Mouse (Mus musculus): ENCODE data around the gene S1pr1. TPM values are rescaled to one million over a fixed set of nuclear protein-coding genes. Genes with fewer than 3 reads are reported as not detected.
A peak's percentile ranks its signal among the peaks of the same experiment; 100 is the strongest.

The S1pr1 gene
- polyA plus RNA-seq, 2 experiments: 18.5 to 20.5 TPM

- Histone ChIP-seq H3K4me2 (replicated peaks; ENCODE audit: low read depth, low read length, severe bottlenecking) (no peak overlapping the region), H3K27me3 (ENCODE audit: control insufficient read depth, insufficient read depth, low read length) (no peaks in the 10 kb centered on the region), H3K4me3 (replicated peaks; ENCODE audit: low read length) (no peak overlapping the region), H3K4me1 (ENCODE audit: control insufficient read depth, insufficient read depth, low read length) (no peaks in the 10 kb centered on the region), H3K9ac (ENCODE audit: low read depth, low read length, severe bottlenecking) (no peak overlapping the region), H3K9me3 (ENCODE audit: control insufficient read depth, low read length) (no peaks in the 10 kb centered on the region), H3K36me3 (ENCODE audit: control insufficient read depth, insufficient read depth, low read length) (no peaks in the 10 kb centered on the region), H3K27ac (replicated peaks; ENCODE audit: low read depth, low read length) (no peak overlapping the region)
- ATAC-seq (ENCODE audit: low FRiP score, low read depth) (no peak), DNase-seq (ENCODE audit: low spot score) (no peak)
- 80% methylated on average over 7 of the region's 7 CpGs for WGBS
- no peak for TF ChIP-seq POLR2A (IDR thresholded peaks at IDR 0.05; ENCODE audit: borderline replicate concordance, extremely low read depth, insufficient read depth, insufficient read length)
Measured at GRCm38 (mm10) chr3:115679022-115679421, 35.9 kb downstream of the S1pr1 start.

GRCm38 (mm10) chr3:115675546-115676535, 39.0 kb downstream of the S1pr1 start:
- 88% methylated on average over 6 of the region's 6 CpGs for WGBS
- no peak for DNase-seq (ENCODE audit: low spot score)
- Histone ChIP-seq H3K9me3 (ENCODE audit: control insufficient read depth, low read length) (no peaks in the 10 kb centered on the region), H3K4me2 (replicated peaks; ENCODE audit: low read depth, low read length, severe bottlenecking) (no peak overlapping the region), H3K27me3 (ENCODE audit: control insufficient read depth, insufficient read depth, low read length) (no peaks in the 10 kb centered on the region), H3K27ac (replicated peaks; ENCODE audit: low read depth, low read length) (no peak overlapping the region), H3K36me3 (ENCODE audit: control insufficient read depth, insufficient read depth, low read length) (no peaks in the 10 kb centered on the region), H3K9ac (ENCODE audit: low read depth, low read length, severe bottlenecking) (no peak overlapping the region), H3K4me3 (replicated peaks; ENCODE audit: low read length) (no peak overlapping the region), H3K4me1 (ENCODE audit: control insufficient read depth, insufficient read depth, low read length) (no peaks in the 10 kb centered on the region)
- no peak for ATAC-seq (ENCODE audit: low FRiP score, low read depth)
- TF ChIP-seq POLR2A (IDR thresholded peaks at IDR 0.05; ENCODE audit: borderline replicate concordance, extremely low read depth, insufficient read depth, insufficient read length): no peak

GRCm38 (mm10) chr3:115674665-115675064, 40.2 kb downstream of the S1pr1 start:
- Histone ChIP-seq H3K27ac (replicated peaks; ENCODE audit: low read depth, low read length) (no peak overlapping the region), H3K4me1 (ENCODE audit: control insufficient read depth, insufficient read depth, low read length) (no peaks in the 10 kb centered on the region), H3K27me3 (ENCODE audit: control insufficient read depth, insufficient read depth, low read length) (no peaks in the 10 kb centered on the region), H3K9me3 (ENCODE audit: control insufficient read depth, low read length) (no peaks in the 10 kb centered on the region), H3K4me3 (replicated peaks; ENCODE audit: low read length) (no peak overlapping the region), H3K36me3 (ENCODE audit: control insufficient read depth, insufficient read depth, low read length) (no peaks in the 10 kb centered on the region), H3K4me2 (replicated peaks; ENCODE audit: low read depth, low read length, severe bottlenecking) (no peak overlapping the region), H3K9ac (ENCODE audit: low read depth, low read length, severe bottlenecking) (no peak overlapping the region)
- TF ChIP-seq POLR2A (IDR thresholded peaks at IDR 0.05; ENCODE audit: borderline replicate concordance, extremely low read depth, insufficient read depth, insufficient read length): no peak
- ATAC-seq (ENCODE audit: low FRiP score, low read depth) (no peak), DNase-seq (ENCODE audit: low spot score) (no peak)
- WGBS: 85% methylated on average over 5 of the region's 5 CpGs

- no peaks in the 10 kb centered on the region for H3K9me3 ChIP-seq (ENCODE audit: control insufficient read depth, low read length)
- no peaks in the 10 kb centered on the region for H3K36me3 ChIP-seq (ENCODE audit: control insufficient read depth, insufficient read depth, low read length)
- ATAC-seq (ENCODE audit: low FRiP score, low read depth) (no peak), DNase-seq (ENCODE audit: low spot score) (no peak)
- H3K27ac ChIP-seq (replicated peaks; ENCODE audit: low read depth, low read length): no peak overlapping the region
- no peaks in the 10 kb centered on the region for H3K27me3 ChIP-seq (ENCODE audit: control insufficient read depth, insufficient read depth, low read length)
- no peak overlapping the region for H3K9ac ChIP-seq (ENCODE audit: low read depth, low read length, severe bottlenecking)
- WGBS: 58% methylated on average over 13 of the region's 13 CpGs
- H3K4me2 ChIP-seq (replicated peaks; ENCODE audit: low read depth, low read length, severe bottlenecking): no peak overlapping the region
- H3K4me3 ChIP-seq (replicated peaks; ENCODE audit: low read length): no peak overlapping the region
- no peak for TF ChIP-seq POLR2A (IDR thresholded peaks at IDR 0.05; ENCODE audit: borderline replicate concordance, extremely low read depth, insufficient read depth, insufficient read length)
- no peaks in the 10 kb centered on the region for H3K4me1 ChIP-seq (ENCODE audit: control insufficient read depth, insufficient read depth, low read length)
Measured at GRCm38 (mm10) chr3:115673663-115674157, 41.2 kb downstream of the S1pr1 start.

- ATAC-seq (ENCODE audit: low FRiP score, low read depth): no peak
- H3K9me3 ChIP-seq (ENCODE audit: control insufficient read depth, low read length): no peaks in the 10 kb centered on the region
- no peak overlapping the region for H3K4me2 ChIP-seq (replicated peaks; ENCODE audit: low read depth, low read length, severe bottlenecking)
- H3K36me3 ChIP-seq (ENCODE audit: control insufficient read depth, insufficient read depth, low read length): no peaks in the 10 kb centered on the region
- no peak overlapping the region for H3K27ac ChIP-seq (replicated peaks; ENCODE audit: low read depth, low read length)
- TF ChIP-seq POLR2A (IDR thresholded peaks at IDR 0.05; ENCODE audit: borderline replicate concordance, extremely low read depth, insufficient read depth, insufficient read length): no peak
- H3K9ac ChIP-seq (ENCODE audit: low read depth, low read length, severe bottlenecking): no peak overlapping the region
- 68% methylated on average over 9 of the region's 9 CpGs for WGBS
- H3K4me3 ChIP-seq (replicated peaks; ENCODE audit: low read length): no peak overlapping the region
- no peaks in the 10 kb centered on the region for H3K4me1 ChIP-seq (ENCODE audit: control insufficient read depth, insufficient read depth, low read length)
- no peaks in the 10 kb centered on the region for H3K27me3 ChIP-seq (ENCODE audit: control insufficient read depth, insufficient read depth, low read length)
- DNase-seq (ENCODE audit: low spot score): peak; percentile 20
Measured at GRCm38 (mm10) chr3:115672965-115673662, 41.8 kb downstream of the S1pr1 start.

Data from limb, embryonic 14.5 days (tissue).